In genomic region chr5:137286655-137287031, GRCm38 (mm10) we compare ENCODE assay signal across 8 mouse cellular contexts. TPM values are rescaled to one million over a fixed set of nuclear protein-coding genes. Genes with fewer than 3 reads are reported as not detected.
DNase-seq lines count a peak whose midpoint lies in the region; ATAC-seq lines count a peak whose summit lies in the region.

No protein-coding gene starts in this region.

- H3K27ac ChIP-seq in embryonic facial prominence, embryonic 14.5 days (replicated peaks; ENCODE audit: low read depth, low read length) = no peak overlapping the region
- H3K27ac ChIP-seq in kidney, embryonic 14.5 days (ENCODE audit: low read depth, low read length) = no peak overlapping the region
- no peak overlapping the region for H3K27ac ChIP-seq in liver, embryonic 11.5 days (ENCODE audit: low read depth, low read length)

- peak; percentile 93 for DNase-seq in layer of hippocampus, adult 11-12 months (ENCODE audit: low spot score)
- no peak for DNase-seq in layer of hippocampus, adult 9-10 months (ENCODE audit: low spot score)
- DNase-seq in embryonic facial prominence, embryonic 14.5 days (ENCODE audit: low spot score) = peak; percentile 89
- DNase-seq in heart, adult 8-10 months (ENCODE audit: low spot score) = peak; percentile 92
- peak; percentile 80 for DNase-seq in liver, embryonic 11.5 days (ENCODE audit: low spot score)
- peak; percentile 83 for DNase-seq in naive thymus-derived CD4-positive, alpha-beta T cell, adult 2 months (ENCODE audit: low read depth)
- peak; percentile 92 for DNase-seq in splenic B cell, adult 2 months (ENCODE audit: low read depth, low spot score)

- H3K36me3 ChIP-seq in embryonic facial prominence, embryonic 14.5 days (ENCODE audit: control insufficient read depth, insufficient read depth, low read length) = no peaks in the 10 kb centered on the region
- no peaks in the 10 kb centered on the region for H3K36me3 ChIP-seq in kidney, embryonic 14.5 days (ENCODE audit: control insufficient read depth, insufficient read depth, low read length)
- 0 out of 2 replicates have a peak, but pooled peaks cover 2% of the 10 kb centered on the region for H3K36me3 ChIP-seq in liver, embryonic 11.5 days (ENCODE audit: control insufficient read depth, insufficient read depth, low read length)
- no peaks in the 10 kb centered on the region for H3K36me3 ChIP-seq in splenic B cell, adult 2 months (ENCODE audit: control insufficient read depth, insufficient read depth, low read length, poor library complexity, severe bottlenecking)

- H3K4me3 ChIP-seq in embryonic facial prominence, embryonic 14.5 days (ENCODE audit: low read depth, low read length) = peak overlapping the region; percentile 43
- H3K4me3 ChIP-seq in kidney, embryonic 14.5 days (ENCODE audit: low read length) = peak overlapping the region; percentile 41
- peak overlapping the region; percentile 68 for H3K4me3 ChIP-seq in liver, embryonic 11.5 days (ENCODE audit: low read depth, low read length)

- peak; percentile 77 for ATAC-seq in embryonic facial prominence, embryonic 14.5 days (ENCODE audit: low read depth)
- ATAC-seq in kidney, embryonic 14.5 days (ENCODE audit: low FRiP score, low TSS enrichment) = peak; percentile 63
- ATAC-seq in liver, embryonic 11.5 days (replicated peaks; ENCODE audit: low FRiP score) = peak; percentile 20; the same call in 1 of the 2 replicates

- peak overlapping the region; percentile 88 for H3K4me2 ChIP-seq in embryonic facial prominence, embryonic 14.5 days (ENCODE audit: low read depth, low read length)
- peak overlapping the region; percentile 65 for H3K4me2 ChIP-seq in kidney, embryonic 14.5 days (replicated peaks; ENCODE audit: low read depth, low read length)
- H3K4me2 ChIP-seq in liver, embryonic 11.5 days = peak overlapping the region; percentile 99

- peaks cover 45% of the 10 kb centered on the region for H3K27me3 ChIP-seq in embryonic facial prominence, embryonic 14.5 days (replicated peaks; ENCODE audit: control insufficient read depth, insufficient read depth, low read length)
- peaks cover 42% of the 10 kb centered on the region for H3K27me3 ChIP-seq in kidney, embryonic 14.5 days (ENCODE audit: control insufficient read depth, insufficient read depth, low read length)
- peaks cover 31% of the 10 kb centered on the region for H3K27me3 ChIP-seq in liver, embryonic 11.5 days (replicated peaks; ENCODE audit: control insufficient read depth, insufficient read depth, low read length)
- H3K27me3 ChIP-seq in splenic B cell, adult 2 months (ENCODE audit: control insufficient read depth, insufficient read depth, low read length, poor library complexity, severe bottlenecking) = no peaks in the 10 kb centered on the region

- peaks cover 19% of the 10 kb centered on the region for H3K4me1 ChIP-seq in embryonic facial prominence, embryonic 14.5 days (ENCODE audit: control insufficient read depth, insufficient read depth, low read length)
- H3K4me1 ChIP-seq in kidney, embryonic 14.5 days (ENCODE audit: control insufficient read depth, insufficient read depth, low read length) = peaks cover 18% of the 10 kb centered on the region
- H3K4me1 ChIP-seq in liver, embryonic 11.5 days (replicated peaks; ENCODE audit: control insufficient read depth, insufficient read depth, low read length) = peaks cover 32% of the 10 kb centered on the region

- no peaks in the 10 kb centered on the region; the same call in 1 of the 2 replicates for H3K9me3 ChIP-seq in embryonic facial prominence, embryonic 14.5 days (ENCODE audit: control insufficient read depth, low read length)
- H3K9me3 ChIP-seq in kidney, embryonic 14.5 days (ENCODE audit: control insufficient read depth, low read length) = peaks cover 4% of the 10 kb centered on the region; the same call in 1 of the 2 replicates
- H3K9me3 ChIP-seq in liver, embryonic 11.5 days (ENCODE audit: control insufficient read depth, low read length) = no peaks in the 10 kb centered on the region

- 0% methylated on average over 13 of the region's 16 CpGs for WGBS in embryonic facial prominence, embryonic 14.5 days
- under 1% methylated on average over 16 of the region's 16 CpGs for WGBS in kidney, embryonic 14.5 days
- under 1% methylated on average over 16 of the region's 16 CpGs for WGBS in liver, embryonic 11.5 days

- peak overlapping the region; percentile 57; the same call in 1 of the 2 replicates for H3K9ac ChIP-seq in embryonic facial prominence, embryonic 14.5 days (ENCODE audit: low read depth, low read length)
- H3K9ac ChIP-seq in kidney, embryonic 14.5 days (ENCODE audit: low read depth, low read length) = no peak overlapping the region
- H3K9ac ChIP-seq in liver, embryonic 11.5 days (ENCODE audit: low read depth, low read length) = no peak overlapping the region; the same call in 1 of the 2 replicates

RNA-seq across cellular contexts. Expression of gene Ache, which starts 0.7 kb away (rescaled TPM):
- polyA plus RNA-seq in embryonic facial prominence, embryonic 14.5 days (2014; fragmentation: Nextera tagmentation; extraction: Ambion mirVana) = 29.6 and 33.0 TPM in 2 replicates
- total RNA-seq in heart, adult 8-10 months (2022) = 1 to 10 TPM; 1.5 to 3.3 (median 1.9) TPM
- polyA plus RNA-seq in kidney, embryonic 14.5 days (2014; fragmentation: Nextera tagmentation; extraction: Ambion mirVana) = 0.57 and 0.58 TPM in 2 replicates
- polyA plus RNA-seq in liver, embryonic 11.5 days (2014; fragmentation: Nextera tagmentation; extraction: Ambion mirVana) = 22.7 and 23.3 TPM in 2 replicates

RNA-seq across cellular contexts. Expression of gene Ufsp1, which starts 7.8 kb away (rescaled TPM):
- 11.1 and 12.3 TPM in 2 replicates for polyA plus RNA-seq in embryonic facial prominence, embryonic 14.5 days (2014; fragmentation: Nextera tagmentation; extraction: Ambion mirVana)
- 10 to 100 TPM in 2 of 4 experiments, 1 to 10 TPM in 2; 7.7 to 10.4 (median 9.7) TPM for total RNA-seq in heart, adult 8-10 months (2022)
- polyA plus RNA-seq in kidney, embryonic 14.5 days (2014; fragmentation: Nextera tagmentation; extraction: Ambion mirVana) = 6.2 and 6.4 TPM in 2 replicates
- polyA plus RNA-seq in liver, embryonic 11.5 days (2014; fragmentation: Nextera tagmentation; extraction: Ambion mirVana) = 13.3 and 13.5 TPM in 2 replicates

RNA-seq across cellular contexts. Expression of gene Srrt, which starts 20.8 kb away (rescaled TPM):
- polyA plus RNA-seq in embryonic facial prominence, embryonic 14.5 days (2014; fragmentation: Nextera tagmentation; extraction: Ambion mirVana) = 101 and 105 TPM in 2 replicates
- 10 to 100 TPM; 54.4 to 62.6 (median 60.3) TPM for total RNA-seq in heart, adult 8-10 months (2022)
- 104 and 141 TPM in 2 replicates for polyA plus RNA-seq in kidney, embryonic 14.5 days (2014; fragmentation: Nextera tagmentation; extraction: Ambion mirVana)
- 165 and 169 TPM in 2 replicates for polyA plus RNA-seq in liver, embryonic 11.5 days (2014; fragmentation: Nextera tagmentation; extraction: Ambion mirVana)

RNA-seq across cellular contexts. Expression of gene Trip6, which starts 27.6 kb away (rescaled TPM):
- polyA plus RNA-seq in embryonic facial prominence, embryonic 14.5 days (2014; fragmentation: Nextera tagmentation; extraction: Ambion mirVana) = 72.3 and 88.9 TPM in 2 replicates
- total RNA-seq in heart, adult 8-10 months (2022) = 10 to 100 TPM; 11.5 to 13.2 (median 12.4) TPM
- 52.7 and 62.5 TPM in 2 replicates for polyA plus RNA-seq in kidney, embryonic 14.5 days (2014; fragmentation: Nextera tagmentation; extraction: Ambion mirVana)
- 31.0 and 31.6 TPM in 2 replicates for polyA plus RNA-seq in liver, embryonic 11.5 days (2014; fragmentation: Nextera tagmentation; extraction: Ambion mirVana)

RNA-seq across cellular contexts. Expression of gene Slc12a9, which starts 46.8 kb away (rescaled TPM):
- polyA plus RNA-seq in embryonic facial prominence, embryonic 14.5 days (2014; fragmentation: Nextera tagmentation; extraction: Ambion mirVana) = 8.6 and 8.8 TPM in 2 replicates
- total RNA-seq in heart, adult 8-10 months (2022) = 1 to 10 TPM; 1.3 to 2.1 (median 2.0) TPM
- polyA plus RNA-seq in kidney, embryonic 14.5 days (2014; fragmentation: Nextera tagmentation; extraction: Ambion mirVana) = 5.7 and 8.5 TPM in 2 replicates
- 6.4 and 7.0 TPM in 2 replicates for polyA plus RNA-seq in liver, embryonic 11.5 days (2014; fragmentation: Nextera tagmentation; extraction: Ambion mirVana)

Comparison
In these comparisons a context has a peak if more than half of its experiments do, and no peak if none do; other contexts are left out.
1. ATAC-seq: peak in every context shown above with its lines; median percentile 77 in embryonic facial prominence, embryonic 14.5 days; 63 in kidney, embryonic 14.5 days; 20 in liver, embryonic 11.5 days.
2. RNA of gene Ache, which starts 0.7 kb away (polyA plus RNA-seq): 29.6 to 33.0 TPM in embryonic facial prominence, embryonic 14.5 days and 22.7 to 23.3 TPM in liver, embryonic 11.5 days; 0.57 to 0.58 TPM in kidney, embryonic 14.5 days; every median in the first group is over 10 times any median in the second.
3. Peak in every context shown above with its lines, with median percentiles within 50 percentile points of each other: H3K4me2 ChIP-seq and H3K4me3 ChIP-seq.